Mouse (Mus musculus) splenic B cell, adult 2 months (primary cell): Measurements from ENCODE around the gene Ubash3a.
A peak's percentile ranks its signal among the peaks of the same experiment; 100 is the strongest.

ENCODE experiments used
- DNase-seq: peaks from one replicate; pipeline ENCODE4 v3.0.0-alpha.2; 2011; ENCODE audit warnings: low read depth, low spot score
- H3K27me3 ChIP-seq: 2 replicates; pipeline ENCODE4 v1.6.1; 2012; ENCODE audit warnings: mild to moderate bottlenecking, low read length, moderate library complexity, mixed read lengths; ENCODE audit not compliant: control insufficient read depth, poor library complexity, insufficient read depth, severe bottlenecking
- H3K36me3 ChIP-seq: 2 replicates; pipeline ENCODE4 v1.6.1; 2012; ENCODE audit warnings: mild to moderate bottlenecking, low read length, moderate library complexity, mixed read lengths; ENCODE audit not compliant: control insufficient read depth, poor library complexity, insufficient read depth, severe bottlenecking

The Ubash3a gene

DNA sequence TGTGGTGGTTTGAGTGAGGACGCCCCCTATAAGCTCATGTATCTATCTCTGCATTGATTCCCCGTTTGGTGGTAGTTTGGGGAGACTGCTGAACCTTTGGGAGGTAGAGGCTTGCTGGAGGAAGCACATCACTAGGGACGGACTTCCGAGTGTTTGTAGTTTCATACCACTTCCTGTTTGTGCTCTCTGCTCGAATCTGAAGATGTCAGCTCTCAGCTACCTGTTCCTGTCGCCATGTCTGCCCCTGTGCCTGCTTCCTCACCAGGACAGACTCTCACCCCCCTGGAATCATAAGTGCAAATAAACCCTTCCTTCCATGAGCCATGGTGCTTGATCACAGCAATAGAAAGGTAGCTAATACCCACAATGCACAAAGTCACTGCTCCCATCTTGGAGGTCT is 67.5 kb downstream of the Ubash3a start:
- H3K27me3 ChIP-seq: no peaks in the 10 kb centered on the region
- no peaks in the 10 kb centered on the region for H3K36me3 ChIP-seq
- peak; percentile 29 for DNase-seq

DNA sequence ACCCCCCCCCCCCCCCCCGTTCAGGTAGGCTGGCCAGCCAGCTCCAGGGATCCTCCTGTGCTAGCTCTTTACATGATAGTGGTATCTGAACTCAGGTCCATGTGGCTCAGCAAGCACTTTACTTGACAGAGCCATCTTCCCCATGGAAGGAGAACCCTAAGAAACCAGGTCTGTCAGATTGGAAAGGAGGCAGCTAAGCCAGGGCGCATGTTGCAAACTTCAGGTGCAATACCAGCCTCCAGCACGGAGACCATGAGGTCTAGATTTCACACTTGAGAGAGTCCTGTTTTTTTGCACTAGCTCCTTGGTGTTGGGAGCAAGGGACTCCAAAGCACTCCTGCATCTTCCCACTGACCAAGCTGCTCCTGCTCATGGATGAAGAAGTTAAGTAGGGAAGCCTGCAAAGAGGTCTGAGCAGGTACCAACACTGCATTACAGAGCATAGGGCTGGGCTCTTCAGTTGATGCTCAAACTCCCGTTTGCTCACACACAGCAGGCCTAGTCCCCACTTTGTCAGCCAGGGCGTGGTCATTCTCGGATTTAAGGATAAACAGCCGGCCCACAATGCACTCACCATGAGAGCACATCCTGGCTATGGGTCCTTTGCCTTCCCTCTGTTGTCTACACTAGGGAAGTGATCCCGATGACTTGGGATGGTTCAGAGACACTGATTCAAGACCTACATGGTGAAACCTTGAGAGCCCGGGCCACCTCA is 68.7 kb downstream of the Ubash3a start:
- no peaks in the 10 kb centered on the region for H3K27me3 ChIP-seq
- DNase-seq: no peak
- no peaks in the 10 kb centered on the region for H3K36me3 ChIP-seq

DNA sequence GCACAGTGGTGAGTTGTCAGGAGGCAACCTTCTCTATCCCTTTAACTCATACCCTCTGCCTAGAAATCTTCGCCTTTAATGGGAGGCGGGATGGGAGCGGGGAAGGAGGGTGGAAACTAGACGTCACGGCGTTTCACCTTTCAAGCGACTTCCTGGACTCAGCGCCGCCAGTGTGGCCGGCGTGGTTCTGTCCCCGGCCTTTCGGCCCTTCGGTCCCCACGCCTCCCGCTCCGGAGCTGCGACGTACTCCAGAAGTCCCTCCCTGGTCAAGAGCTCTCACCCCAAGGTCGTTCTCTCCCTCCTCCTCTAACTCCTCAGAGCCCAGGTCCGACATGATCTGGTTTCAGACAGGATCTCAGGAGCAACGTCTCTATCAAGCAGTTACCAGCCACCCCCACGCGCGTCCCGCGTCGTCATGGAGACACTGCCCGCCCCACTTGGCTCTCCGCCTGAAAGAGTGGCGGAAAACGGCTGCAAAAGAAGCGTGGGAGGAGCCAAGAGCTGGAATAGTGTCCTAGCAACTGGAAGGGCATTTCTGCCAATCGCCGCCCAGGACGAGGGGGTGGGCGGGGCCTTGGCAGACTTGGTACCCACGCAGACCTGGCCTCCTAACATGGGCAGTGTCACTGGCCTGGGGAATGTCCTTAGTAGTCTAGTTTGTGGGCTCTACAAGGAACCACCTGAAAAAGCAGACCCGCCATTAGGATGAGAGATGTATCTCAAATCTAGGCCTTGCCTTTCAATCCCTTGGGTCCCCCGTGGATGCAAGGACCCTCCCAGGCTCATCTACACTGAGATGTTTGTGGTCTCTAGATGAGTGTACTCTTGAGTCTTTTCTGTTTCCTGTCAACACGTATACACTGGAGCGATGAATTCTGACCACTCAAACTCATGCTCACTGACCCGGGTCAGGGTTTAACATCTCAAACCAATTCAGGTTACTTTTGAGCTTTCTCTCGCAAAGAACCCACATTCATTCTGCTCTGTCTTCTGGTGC is 69.5 kb downstream of the Ubash3a start, which contains the start of gene Rsph1:
Rsph1 (minus strand) TSS at position 462 of the 997 bp plus-strand sequence.
- Histone ChIP-seq H3K36me3 (no peaks in the 10 kb centered on the region), H3K27me3 (no peaks in the 10 kb centered on the region)
- peak; percentile 85 for DNase-seq

GRCm38 (mm10) chr17:31277931-31278330 is 70.3 kb downstream of the Ubash3a start:
- no peak for DNase-seq
- no peaks in the 10 kb centered on the region for H3K27me3 ChIP-seq
- H3K36me3 ChIP-seq: no peaks in the 10 kb centered on the region

GRCm38 (mm10) chr17:31279541-31279940 is 71.9 kb downstream of the Ubash3a start:
- Histone ChIP-seq H3K36me3 (no peaks in the 10 kb centered on the region), H3K27me3 (no peaks in the 10 kb centered on the region)
- no peak for DNase-seq

- DNase-seq: no peak
- H3K27me3 ChIP-seq: no peaks in the 10 kb centered on the region
Measured at GRCm38 (mm10) chr17:31280269-31280668, 72.6 kb downstream of the Ubash3a start.

DNA sequence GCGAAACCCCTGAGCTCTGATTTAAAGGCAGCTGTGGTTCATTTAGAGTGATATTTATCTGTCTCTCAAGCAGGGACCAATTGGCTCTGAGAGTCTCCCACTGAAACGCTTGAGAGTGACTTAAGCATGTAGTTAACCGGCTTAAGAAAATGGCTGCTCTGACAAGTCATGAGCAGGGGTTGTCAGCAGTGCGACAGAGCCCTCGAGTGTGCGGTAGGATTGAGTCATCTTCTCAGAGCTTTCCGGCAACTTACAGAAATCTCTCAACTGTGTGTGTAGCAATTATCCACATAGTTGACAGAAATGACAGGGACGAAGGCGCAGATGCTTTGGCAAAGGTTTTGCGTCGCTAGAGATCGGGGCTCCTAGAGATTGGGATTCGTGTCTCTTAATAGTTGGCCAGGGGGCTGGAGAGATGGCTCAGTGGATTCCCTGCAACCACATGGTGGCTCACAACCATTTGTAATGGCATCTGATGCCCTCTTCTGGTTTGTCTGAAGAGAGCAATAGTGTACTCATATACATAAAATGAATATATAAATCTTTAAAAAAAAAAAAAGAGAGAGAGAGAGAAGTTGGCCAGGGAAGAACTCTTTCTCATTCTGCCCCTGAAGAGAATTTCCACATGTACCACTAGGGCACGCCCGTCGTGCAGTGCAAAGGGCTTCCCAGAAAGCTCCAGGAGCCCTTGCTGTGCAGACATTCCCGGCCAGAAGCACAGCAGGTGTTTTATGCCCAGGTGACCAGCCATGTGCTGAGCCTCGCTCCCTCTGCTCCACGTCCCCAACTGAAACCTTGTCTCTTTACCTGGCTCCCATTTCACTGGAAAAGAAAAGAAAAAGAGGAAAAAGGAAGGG is 74.4 kb downstream of the Ubash3a start:
- H3K27me3 ChIP-seq: no peaks in the 10 kb centered on the region
- H3K36me3 ChIP-seq: no peaks in the 10 kb centered on the region
- no peak for DNase-seq

More at GRCm38 (mm10) chr17:31280269-31280668, 72.6 kb downstream of the Ubash3a start:
- H3K36me3 ChIP-seq: no peaks in the 10 kb centered on the region

GRCm38 (mm10) chr17:31282687-31283053 is 75.0 kb downstream of the Ubash3a start:
- no peaks in the 10 kb centered on the region for H3K27me3 ChIP-seq
- H3K36me3 ChIP-seq: no peaks in the 10 kb centered on the region
- DNase-seq: no peak

- Histone ChIP-seq H3K36me3 (no peaks in the 10 kb centered on the region), H3K27me3 (no peaks in the 10 kb centered on the region)
- peak; percentile 71 for DNase-seq
Measured at GRCm38 (mm10) chr17:31285867-31286266, 78.2 kb downstream of the Ubash3a start.

DNA sequence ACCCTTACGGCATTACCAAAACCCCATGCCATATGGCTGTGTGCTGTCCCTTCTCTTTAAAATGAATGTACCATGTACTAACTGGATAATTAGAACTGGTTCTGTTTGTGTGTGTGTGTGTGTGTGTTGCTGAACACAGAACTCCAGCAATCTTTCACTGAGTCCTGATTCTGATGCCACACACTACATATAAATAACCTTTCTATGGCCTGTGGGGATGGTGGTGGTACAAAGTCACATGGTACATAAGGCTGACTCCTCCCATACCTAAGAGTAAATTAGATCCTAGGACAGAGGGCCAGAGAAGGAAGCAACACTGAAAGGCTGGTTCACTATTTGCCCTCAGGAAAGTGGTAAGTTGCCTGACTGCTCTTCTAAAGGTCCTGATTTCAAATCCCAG is 78.8 kb downstream of the Ubash3a start, which contains the start of gene Slc37a1:
Slc37a1 (plus strand) TSS at position 301 of the 400 bp plus-strand sequence.
- Histone ChIP-seq H3K27me3 (no peaks in the 10 kb centered on the region), H3K36me3 (no peaks in the 10 kb centered on the region)
- DNase-seq: no peak

- Histone ChIP-seq H3K36me3 (no peaks in the 10 kb centered on the region), H3K27me3 (no peaks in the 10 kb centered on the region)
- DNase-seq: no peak
Measured at GRCm38 (mm10) chr17:31287216-31287615, 79.5 kb downstream of the Ubash3a start.

GRCm38 (mm10) chr17:31288999-31289726 is 81.5 kb downstream of the Ubash3a start:
- DNase-seq: peak; percentile 36
- no peaks in the 10 kb centered on the region for H3K27me3 ChIP-seq
- H3K36me3 ChIP-seq: no peaks in the 10 kb centered on the region

DNA sequence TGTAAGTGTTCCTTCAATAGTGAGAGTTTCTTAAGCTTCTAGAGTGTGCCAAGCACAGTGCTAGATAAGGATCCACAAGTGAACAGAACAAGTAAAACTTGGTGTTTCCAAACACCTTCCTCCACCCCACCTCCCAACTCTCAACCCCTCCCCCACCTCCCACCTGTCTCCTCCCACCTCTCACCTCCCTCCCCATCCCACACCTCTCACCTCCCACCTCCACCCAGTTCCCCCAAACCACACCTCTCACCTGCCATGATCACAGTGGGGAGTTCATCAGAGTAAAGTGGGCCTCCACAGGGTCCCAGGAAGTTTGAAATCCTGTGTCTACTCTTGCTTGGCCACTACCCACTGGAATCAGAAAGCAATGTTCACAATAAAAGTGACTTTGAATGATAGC is 82.6 kb downstream of the Ubash3a start:
- DNase-seq: no peak
- Histone ChIP-seq H3K36me3 (no peaks in the 10 kb centered on the region), H3K27me3 (no peaks in the 10 kb centered on the region)

DNA sequence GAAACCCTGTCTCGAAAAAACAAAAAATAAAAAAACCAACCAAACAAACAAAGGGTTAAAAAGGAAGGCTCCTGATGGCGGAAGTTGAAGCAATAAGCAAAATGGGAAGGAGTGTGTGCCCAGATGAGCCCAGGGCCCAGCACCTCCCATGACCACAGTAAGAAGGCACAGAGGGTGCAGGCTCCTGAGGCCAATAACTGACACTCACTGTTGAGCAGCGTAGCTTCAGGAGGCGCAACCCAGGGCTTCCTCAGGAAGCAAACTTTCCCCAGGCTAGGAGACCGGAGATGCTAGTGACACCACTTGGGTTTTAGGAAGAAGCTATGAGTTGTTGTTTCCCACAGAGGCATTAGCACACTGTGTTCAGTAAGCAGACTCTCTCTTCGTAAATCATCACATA is 83.2 kb downstream of the Ubash3a start:
- DNase-seq: no peak
- no peaks in the 10 kb centered on the region for H3K27me3 ChIP-seq

More for the DNA sequence above, 83.2 kb downstream of the Ubash3a start:
- H3K36me3 ChIP-seq: no peaks in the 10 kb centered on the region
